Mouse (Mus musculus): Measurements from ENCODE around the gene Klc1.

GRCm38 (mm10) chr12:111808775-111809174 lies 50.1 kb downstream of the Klc1 start:
- TF ChIP-seq TAL1 (IDR thresholded peaks at IDR 0.05; ENCODE audit: low read length) (no peak), GATA1 (IDR thresholded peaks at IDR 0.05; ENCODE audit: low read length) (no peak)
